Mouse (Mus musculus): ENCODE data around the gene Cblb.
A peak's percentile ranks its signal among the peaks of the same experiment; 100 is the strongest.

Cblb gene

DNA sequence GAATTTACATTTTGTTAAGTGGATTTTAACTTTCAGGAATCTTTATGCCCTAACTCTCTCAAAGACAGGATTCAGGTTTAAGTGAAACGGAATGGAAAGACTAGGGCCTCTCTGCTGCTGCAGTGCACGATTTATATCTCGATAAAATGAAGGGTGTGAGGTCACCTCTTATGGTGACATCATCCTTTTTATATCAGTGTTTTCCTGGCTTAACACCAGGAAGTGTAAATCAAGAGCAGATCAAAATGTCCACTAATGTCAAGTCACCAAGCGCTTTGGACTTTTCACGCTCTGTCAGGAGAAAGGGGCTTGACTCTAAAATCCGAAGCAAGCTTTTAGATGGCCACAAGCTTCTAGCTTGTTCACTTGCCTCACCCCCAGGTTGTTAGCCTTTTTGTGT, 38.6 kb downstream of the Cblb start:
- DNase-seq (ENCODE audit: extremely low read depth, insufficient read length, low spot score), result no peak

DNA sequence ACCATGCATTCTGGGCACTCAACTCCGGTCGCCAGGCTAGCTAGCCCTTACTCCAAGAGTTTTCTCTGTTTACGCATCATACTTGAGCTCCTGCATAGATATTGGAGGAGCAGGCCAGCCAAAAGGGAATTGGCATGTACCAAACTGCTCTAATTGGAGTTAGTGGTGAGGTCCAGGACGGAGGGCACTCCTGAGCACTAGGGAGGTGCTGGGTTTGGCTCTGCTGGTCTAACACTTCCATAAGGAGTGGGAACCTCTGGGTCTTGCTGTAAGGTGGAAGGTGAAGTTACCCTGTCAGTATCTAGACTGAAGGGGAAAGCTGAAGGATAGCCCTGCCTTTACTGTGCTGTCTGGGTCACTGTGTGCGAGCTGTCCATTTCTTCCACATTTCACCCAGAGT, 39.1 kb downstream of the Cblb start:
- no peak for DNase-seq (ENCODE audit: extremely low read depth, insufficient read length, low spot score)

DNA sequence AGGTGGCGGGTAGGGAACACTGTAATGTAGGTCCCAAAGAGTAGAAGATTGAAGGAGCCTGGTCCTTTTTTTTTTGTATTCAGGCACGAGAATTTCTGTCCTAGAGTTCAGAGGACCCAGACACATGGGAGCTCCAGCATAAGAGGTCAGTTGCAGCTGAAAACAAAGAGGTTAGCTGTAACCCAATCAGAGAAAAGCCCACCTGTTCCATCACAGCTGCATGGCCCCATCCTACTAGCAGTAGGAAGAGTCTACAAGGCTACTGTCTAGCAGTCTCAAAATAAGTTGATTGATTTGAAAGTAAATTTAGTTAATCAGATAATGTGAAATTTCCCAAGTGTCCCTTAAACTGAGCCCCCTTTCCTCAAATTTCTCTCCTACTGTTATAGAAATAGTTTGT, 40.3 kb downstream of the Cblb start:
- no peak for DNase-seq (ENCODE audit: extremely low read depth, insufficient read length, low spot score)

GRCm38 (mm10) chr16:52071766-52072209, 40.8 kb downstream of the Cblb start:
- DNase-seq (ENCODE audit: extremely low read depth, insufficient read length, low spot score), result no peak

GRCm38 (mm10) chr16:52076652-52077051, 45.6 kb downstream of the Cblb start:
- no peak for DNase-seq (ENCODE audit: extremely low read depth, insufficient read length, low spot score)

DNA sequence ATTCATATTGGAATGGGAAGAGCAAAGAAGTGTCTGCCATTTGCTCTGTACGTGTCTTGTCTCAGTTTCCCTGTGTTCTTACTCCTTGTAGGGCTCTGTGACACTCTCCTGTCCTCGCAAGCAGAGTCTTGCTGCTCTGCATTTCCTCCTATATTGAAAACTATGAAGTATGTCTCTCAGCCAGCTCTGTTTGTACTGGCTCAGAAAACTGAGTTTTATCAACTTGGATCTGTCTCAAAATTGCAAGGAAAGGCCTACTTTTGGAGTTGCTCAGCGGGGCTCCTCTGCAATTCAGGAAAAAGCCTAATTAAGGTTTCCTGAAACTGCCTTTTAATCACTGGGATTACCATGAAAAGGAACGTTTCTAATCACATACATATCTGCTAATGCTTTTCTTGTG, 46.9 kb downstream of the Cblb start:
- no peak for DNase-seq (ENCODE audit: extremely low read depth, insufficient read length, low spot score)

- no peak for DNase-seq (ENCODE audit: extremely low read depth, insufficient read length, low spot score)
These were observed 47.9 kb downstream of the Cblb start for GRCm38 (mm10) chr16:52078758-52079474.

- DNase-seq (ENCODE audit: extremely low read depth, insufficient read length, low spot score), result no peak
These were observed 48.4 kb downstream of the Cblb start for GRCm38 (mm10) chr16:52079475-52079823.

DNA sequence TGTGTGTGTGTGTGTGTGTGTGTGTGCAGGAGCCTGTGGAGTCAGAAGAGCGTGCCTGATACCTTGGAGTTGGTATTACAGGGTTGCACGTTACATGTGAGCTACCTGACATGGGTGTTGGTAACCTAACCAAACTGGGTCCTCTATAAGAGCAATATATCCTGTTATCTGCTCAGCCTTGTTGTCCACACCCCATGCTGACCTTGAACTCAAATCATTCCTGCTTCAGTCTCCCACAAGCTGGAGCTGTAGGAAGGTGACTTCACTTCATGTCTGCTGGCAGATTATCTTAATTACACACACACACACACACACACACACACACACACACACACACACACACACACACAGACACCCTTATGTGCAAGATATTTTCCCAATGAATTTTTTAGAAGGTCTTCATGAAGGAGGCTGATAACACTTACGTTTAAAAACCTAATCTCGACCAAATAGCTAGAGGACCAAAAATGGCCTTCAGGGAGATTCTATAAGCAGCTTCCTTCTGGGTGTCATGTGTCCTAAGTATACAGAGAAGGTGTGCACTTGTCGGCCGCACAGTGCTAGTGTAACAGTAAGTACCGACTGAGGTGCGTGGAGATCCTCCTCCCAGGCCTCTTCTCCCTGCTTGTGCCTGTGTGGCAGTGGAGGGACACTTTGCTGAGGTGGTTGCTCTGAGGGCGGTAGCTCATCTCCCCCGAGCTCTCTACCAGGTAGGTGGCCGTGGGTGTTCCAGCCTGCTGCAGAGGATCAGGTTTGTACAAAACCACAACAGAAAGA, 49.8 kb downstream of the Cblb start:
- DNase-seq (ENCODE audit: extremely low read depth, insufficient read length, low spot score), result no peak

GRCm38 (mm10) chr16:52081756-52082155, 50.7 kb downstream of the Cblb start:
- no peak for DNase-seq (ENCODE audit: extremely low read depth, insufficient read length, low spot score)

GRCm38 (mm10) chr16:52086793-52087450, 55.9 kb downstream of the Cblb start:
- DNase-seq (ENCODE audit: extremely low read depth, insufficient read length, low spot score), result no peak

- no peak for DNase-seq (ENCODE audit: extremely low read depth, insufficient read length, low spot score)
These were observed 58.3 kb downstream of the Cblb start for GRCm38 (mm10) chr16:52089354-52089753.

DNA sequence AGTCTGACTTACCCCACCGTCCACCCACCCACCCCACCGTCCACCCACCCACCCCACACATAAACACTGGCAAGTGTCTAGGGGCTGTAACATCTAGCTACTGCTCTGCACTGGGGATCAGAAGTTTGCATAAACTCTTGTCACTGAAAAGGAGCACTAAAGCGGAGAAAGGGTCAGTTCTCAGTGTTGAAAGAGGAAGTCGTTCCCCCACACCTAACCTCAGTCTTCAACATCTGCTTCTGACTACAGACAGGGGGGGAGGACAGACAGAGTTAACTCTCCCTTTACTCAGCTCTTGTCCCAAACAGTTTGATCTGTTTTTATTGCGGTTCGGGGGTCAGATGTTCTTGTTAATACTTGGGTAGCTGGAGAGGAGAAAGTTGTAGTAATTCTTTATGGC, 59.9 kb downstream of the Cblb start:
- no peak for DNase-seq (ENCODE audit: extremely low read depth, insufficient read length, low spot score)

DNA sequence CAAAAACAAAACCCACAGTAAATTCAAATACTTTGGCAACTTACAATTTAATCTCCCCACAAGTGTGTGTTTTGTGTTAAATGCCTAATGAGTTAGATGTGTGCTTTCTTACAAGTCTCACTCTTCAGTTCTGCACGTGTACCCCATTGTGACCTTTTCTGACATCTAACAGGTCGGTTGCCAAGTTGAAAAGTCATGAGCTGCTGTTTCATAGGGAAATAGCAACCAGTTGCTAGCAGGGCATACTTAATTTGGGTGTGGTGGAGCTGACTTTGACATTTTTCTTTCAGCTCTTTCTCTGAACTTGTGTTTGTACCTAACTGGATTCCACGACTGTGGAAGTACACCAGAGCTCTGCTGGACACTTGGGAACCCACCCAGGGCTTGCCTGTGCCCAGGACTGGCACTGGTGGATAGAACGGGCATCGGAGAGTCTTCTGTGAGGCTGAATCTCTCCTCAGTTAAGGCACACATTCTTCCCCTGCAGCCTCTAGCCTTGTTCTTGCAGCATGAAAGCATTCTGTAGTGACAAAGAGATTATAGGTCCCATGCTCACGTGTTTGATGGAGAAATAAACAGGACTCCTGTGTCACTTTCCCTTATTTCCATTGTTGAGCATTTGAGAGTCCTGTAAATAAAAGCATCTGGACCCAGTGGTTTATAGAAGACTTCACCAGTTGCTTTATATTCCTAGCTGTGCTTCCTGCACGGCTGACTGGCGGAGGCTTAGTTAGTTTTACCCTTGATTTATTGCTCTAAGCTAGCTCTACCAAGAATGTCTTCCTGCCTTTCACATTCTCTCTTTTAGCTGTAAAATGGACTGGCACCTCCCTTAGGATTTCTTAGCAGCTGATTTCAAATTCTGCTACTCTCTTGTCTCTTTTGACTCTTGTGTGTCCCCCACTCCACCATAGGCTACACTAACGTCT, 62.6 kb downstream of the Cblb start:
- DNase-seq (ENCODE audit: extremely low read depth, insufficient read length, low spot score), result no peak

GRCm38 (mm10) chr16:52094735-52095459, 63.9 kb downstream of the Cblb start:
- peak; percentile 24 for DNase-seq (ENCODE audit: extremely low read depth, insufficient read length, low spot score)

GRCm38 (mm10) chr16:52095643-52096042, 64.6 kb downstream of the Cblb start:
- peak; percentile 35 for DNase-seq (ENCODE audit: extremely low read depth, insufficient read length, low spot score)

GRCm38 (mm10) chr16:52100466-52100865, 69.4 kb downstream of the Cblb start:
- DNase-seq (ENCODE audit: extremely low read depth, insufficient read length, low spot score), result no peak

DNA sequence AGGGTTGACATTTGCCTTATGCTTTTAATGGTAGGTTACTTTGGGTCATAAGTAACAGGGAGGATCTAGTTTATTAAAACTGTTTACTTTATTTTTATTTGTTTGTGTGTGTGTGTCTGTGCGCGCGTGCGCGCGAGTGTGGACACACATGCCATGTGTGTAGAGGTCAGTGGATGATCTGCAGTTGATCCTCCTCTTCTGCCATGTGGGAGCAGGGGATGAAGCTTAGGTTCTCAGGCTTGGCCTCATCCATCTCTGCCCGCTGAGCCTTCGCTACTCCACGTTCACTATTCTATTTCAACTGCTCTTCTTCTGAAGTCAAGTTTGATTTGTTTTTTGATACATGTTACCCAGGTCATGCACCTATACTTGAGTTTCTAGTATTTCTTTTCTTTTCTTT, 73.6 kb downstream of the Cblb start:
- DNase-seq (ENCODE audit: extremely low read depth, insufficient read length, low spot score), result no peak

DNA sequence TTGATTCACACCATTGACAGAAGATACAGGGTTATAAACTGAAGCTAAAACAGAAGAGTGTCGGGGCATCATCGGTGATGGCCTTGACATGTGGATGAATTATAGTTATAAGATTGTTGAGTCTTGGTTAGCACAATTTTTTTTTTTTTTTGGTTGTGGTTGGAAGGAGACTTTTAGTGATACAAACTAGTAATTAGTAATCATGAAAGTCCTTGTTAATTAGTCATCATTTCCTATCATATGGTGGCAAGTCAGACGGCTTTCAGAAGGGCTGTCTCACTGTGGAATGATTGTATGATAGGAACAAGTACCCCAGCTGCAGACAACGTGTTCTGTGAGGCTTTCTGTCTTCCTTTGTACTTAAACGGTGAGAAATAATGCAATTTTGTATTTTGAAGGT, 76.8 kb downstream of the Cblb start:
- DNase-seq (ENCODE audit: extremely low read depth, insufficient read length, low spot score), result no peak

- DNase-seq (ENCODE audit: extremely low read depth, insufficient read length, low spot score), result no peak
These were observed 83.4 kb downstream of the Cblb start for GRCm38 (mm10) chr16:52114473-52114872.

Data from 3134 (cell line).